Mouse (Mus musculus) kidney, embryonic 14.5 days (tissue): ENCODE results near the gene Zbtb8os. TPM values are rescaled to one million over a fixed set of nuclear protein-coding genes. Genes with fewer than 3 reads are reported as not detected.

Experiments used
- ATAC-seq: fragments of 200-750 bp; cut with Nextera tagmentation; 2 replicates; pipeline ENCODE4 v1.8.0; 2017; ENCODE audit warnings: moderate number of reproducible peaks, mild to moderate bottlenecking, moderate TSS enrichment, moderate library complexity; ENCODE audit not compliant: low FRiP score, low TSS enrichment
- H3K27ac ChIP-seq: fragments of 300-500 bp; sonication (generic); 2 replicates; pipeline ENCODE4 v1.5.1; 2014; ENCODE audit warnings: low read depth, mild to moderate bottlenecking, low read length, moderate library complexity, mixed read lengths
- H3K27me3 ChIP-seq: fragments of 300-500 bp; sonication (generic); 2 replicates; pipeline ENCODE4 v1.6.1; 2014; ENCODE audit warnings: mild to moderate bottlenecking, low read length; ENCODE audit not compliant: control insufficient read depth, insufficient read depth
- H3K36me3 ChIP-seq: fragments of 300-500 bp; sonication (generic); 2 replicates; pipeline ENCODE4 v1.6.1; 2014; ENCODE audit warnings: low read length, mixed read lengths; ENCODE audit not compliant: control insufficient read depth, insufficient read depth
- H3K4me1 ChIP-seq: fragments of 300-500 bp; sonication (generic); 2 replicates; pipeline ENCODE4 v1.6.1; 2014; ENCODE audit warnings: low read length, mixed read lengths; ENCODE audit not compliant: control insufficient read depth, insufficient read depth
- H3K4me2 ChIP-seq: fragments of 300-500 bp; sonication (generic); replicated peaks from 2 replicates; pipeline ENCODE4 v1.6.1; 2014; ENCODE audit warnings: low read depth, mild to moderate bottlenecking, low read length
- H3K4me3 ChIP-seq: fragments of 300-500 bp; sonication (generic); 2 replicates; pipeline ENCODE4 v1.5.1; 2014; ENCODE audit warnings: mild to moderate bottlenecking, low read length
- H3K9ac ChIP-seq: fragments of 300-500 bp; sonication (generic); 2 replicates; pipeline ENCODE4 v1.6.1; 2014; ENCODE audit warnings: low read depth, mild to moderate bottlenecking, low read length, moderate library complexity
- H3K9me3 ChIP-seq: fragments of 300-500 bp; sonication (generic); 2 replicates; pipeline ENCODE4 v1.6.1; 2016; ENCODE audit warnings: low read length; ENCODE audit not compliant: control insufficient read depth
- WGBS: fragments of 180-500 bp; shearing (Covaris S2); extraction: QIAGEN DNeasy Blood & Tissue Kit; methylation state at CpG from one replicate; pipeline ENCODE4 v1.1.7; 2014; 5-methylcytosine and 5-hydroxymethylcytosine counted together
- polyA plus RNA-seq: library from polyadenylated mRNA; unstranded; fragments of >200 nt; fragmentation: Nextera tagmentation; extraction: Ambion mirVana; gene quantifications from 2 replicates; pipeline ENCODE4 v1.2.1, GENCODE M21; 2014

The Zbtb8os gene
- polyA plus RNA-seq, 1 experiment from 2014 or later: 50.2 TPM

- WGBS: 78% methylated on average over 1 of the region's 1 CpGs
- Histone ChIP-seq H3K4me1 (no peaks in the 10 kb centered on the region), H3K27me3 (no peaks in the 10 kb centered on the region), H3K4me2 (no peak overlapping the region), H3K4me3 (no peak overlapping the region), H3K9me3 (no peaks in the 10 kb centered on the region), H3K36me3 (peaks cover 82% of the 10 kb centered on the region), H3K9ac (no peak overlapping the region), H3K27ac (no peak overlapping the region)
- no peak for ATAC-seq
Observed at GRCm38 (mm10) chr4:129320876-129321275, 14.6 kb upstream of the Zbtb8os start.

DNA sequence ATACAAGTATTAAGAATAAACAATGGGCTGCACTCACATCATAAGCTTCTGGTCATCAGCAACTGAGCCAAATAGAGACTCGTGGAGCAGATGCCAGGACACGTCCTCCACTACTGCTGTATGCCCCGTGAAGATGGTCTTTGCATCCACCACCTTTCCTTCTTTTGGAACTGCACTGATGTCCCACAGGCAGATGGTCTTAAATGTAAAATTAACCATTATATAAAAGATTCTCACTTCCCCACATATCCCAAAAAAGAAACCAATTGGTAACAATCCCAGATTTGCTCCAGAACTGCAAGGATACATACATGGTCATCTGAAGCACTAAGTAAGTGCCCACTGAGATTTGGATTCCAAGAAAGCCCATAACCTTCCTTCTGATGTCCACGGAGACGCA, 13.5 kb upstream of the Zbtb8os start:
- peaks cover 79% of the 10 kb centered on the region for H3K36me3 ChIP-seq
- H3K4me3 ChIP-seq: no peak overlapping the region
- WGBS: 95% methylated on average over 5 of the region's 5 CpGs
- no peak overlapping the region for H3K9ac ChIP-seq
- H3K9me3 ChIP-seq: no peaks in the 10 kb centered on the region
- no peaks in the 10 kb centered on the region for H3K27me3 ChIP-seq
- H3K4me1 ChIP-seq: no peaks in the 10 kb centered on the region
- H3K27ac ChIP-seq: no peak overlapping the region
- no peak for ATAC-seq
- no peak overlapping the region for H3K4me2 ChIP-seq

GRCm38 (mm10) chr4:129323491-129323890, 12.0 kb upstream of the Zbtb8os start:
- WGBS: 97% methylated on average over 1 of the region's 1 CpGs
- Histone ChIP-seq H3K36me3 (peaks cover 79% of the 10 kb centered on the region), H3K4me2 (no peak overlapping the region)

DNA sequence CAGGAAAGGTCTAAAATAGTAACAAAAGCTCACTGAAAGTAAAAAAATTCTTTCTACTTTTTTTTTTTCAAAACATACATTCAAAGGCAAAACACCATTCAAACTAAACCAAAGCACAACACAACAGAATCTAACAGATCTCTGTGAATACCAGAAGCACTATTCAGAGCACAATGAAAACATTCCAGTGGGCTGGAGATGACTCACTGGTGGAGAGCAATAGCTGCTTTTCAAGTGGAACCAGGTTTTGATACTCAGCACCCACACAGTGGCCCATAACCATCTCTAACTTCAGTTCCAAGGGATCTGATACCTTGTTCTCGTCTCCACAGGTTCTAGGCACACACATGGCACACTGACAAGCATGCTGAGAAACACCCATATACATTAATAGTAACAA, 10.7 kb upstream of the Zbtb8os start:
- ATAC-seq: no peak
- H3K9me3 ChIP-seq: no peaks in the 10 kb centered on the region
- H3K9ac ChIP-seq: no peak overlapping the region
- no peak overlapping the region for H3K27ac ChIP-seq
- peaks cover 77% of the 10 kb centered on the region for H3K36me3 ChIP-seq
- H3K4me3 ChIP-seq: no peak overlapping the region
- 90% methylated on average over 1 of the region's 1 CpGs for WGBS
- H3K27me3 ChIP-seq: no peaks in the 10 kb centered on the region
- no peak overlapping the region for H3K4me2 ChIP-seq
- no peaks in the 10 kb centered on the region for H3K4me1 ChIP-seq

More at GRCm38 (mm10) chr4:129323491-129323890, 12.0 kb upstream of the Zbtb8os start:
- H3K27me3 ChIP-seq: no peaks in the 10 kb centered on the region
- H3K9me3 ChIP-seq: no peaks in the 10 kb centered on the region
- H3K27ac ChIP-seq: no peak overlapping the region
- H3K9ac ChIP-seq: no peak overlapping the region
- H3K4me1 ChIP-seq: no peaks in the 10 kb centered on the region
- H3K4me3 ChIP-seq: no peak overlapping the region
- no peak for ATAC-seq

- Histone ChIP-seq H3K9me3 (no peaks in the 10 kb centered on the region), H3K4me2 (no peak overlapping the region), H3K4me3 (no peak overlapping the region), H3K9ac (no peak overlapping the region), H3K27me3 (no peaks in the 10 kb centered on the region), H3K36me3 (peaks cover 78% of the 10 kb centered on the region), H3K4me1 (0 out of 2 replicates have a peak, but pooled peaks cover 1% of the 10 kb centered on the region), H3K27ac (no peak overlapping the region)
- WGBS: 73% methylated on average over 1 of the region's 1 CpGs
- ATAC-seq: no peak
Observed at GRCm38 (mm10) chr4:129326191-129326590, 9.3 kb upstream of the Zbtb8os start.

DNA sequence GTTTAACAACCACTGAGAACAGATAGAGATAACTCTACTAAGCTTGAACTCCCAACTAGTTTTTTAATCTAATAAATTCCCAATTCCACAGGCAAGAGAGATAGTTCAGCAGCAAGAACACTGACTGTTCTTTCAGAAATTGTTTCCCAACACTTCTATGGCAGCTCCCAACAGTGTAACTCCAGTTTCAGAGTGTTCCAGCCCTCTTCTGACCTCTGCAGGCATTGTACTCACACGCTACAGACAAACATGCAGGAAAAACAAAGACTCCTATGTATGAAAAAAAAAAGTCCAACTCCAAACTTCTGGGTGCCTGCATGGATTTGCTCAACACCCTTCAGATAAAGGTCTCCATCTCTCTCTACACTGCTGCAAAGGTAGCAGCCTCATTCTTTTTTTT, 2.6 kb upstream of the Zbtb8os start:
- Histone ChIP-seq H3K36me3 (peaks cover 52% of the 10 kb centered on the region), H3K27ac (no peak overlapping the region), H3K27me3 (no peaks in the 10 kb centered on the region), H3K9me3 (no peaks in the 10 kb centered on the region), H3K4me2 (peak overlapping the region; percentile 62), H3K4me1 (peaks cover 25% of the 10 kb centered on the region), H3K9ac (0 out of 2 replicates have a peak overlapping the region, but pooled peaks have one; percentile 2), H3K4me3 (peak overlapping the region; percentile 97)
- no peak for ATAC-seq
- WGBS: 35% methylated on average over 1 of the region's 1 CpGs

DNA sequence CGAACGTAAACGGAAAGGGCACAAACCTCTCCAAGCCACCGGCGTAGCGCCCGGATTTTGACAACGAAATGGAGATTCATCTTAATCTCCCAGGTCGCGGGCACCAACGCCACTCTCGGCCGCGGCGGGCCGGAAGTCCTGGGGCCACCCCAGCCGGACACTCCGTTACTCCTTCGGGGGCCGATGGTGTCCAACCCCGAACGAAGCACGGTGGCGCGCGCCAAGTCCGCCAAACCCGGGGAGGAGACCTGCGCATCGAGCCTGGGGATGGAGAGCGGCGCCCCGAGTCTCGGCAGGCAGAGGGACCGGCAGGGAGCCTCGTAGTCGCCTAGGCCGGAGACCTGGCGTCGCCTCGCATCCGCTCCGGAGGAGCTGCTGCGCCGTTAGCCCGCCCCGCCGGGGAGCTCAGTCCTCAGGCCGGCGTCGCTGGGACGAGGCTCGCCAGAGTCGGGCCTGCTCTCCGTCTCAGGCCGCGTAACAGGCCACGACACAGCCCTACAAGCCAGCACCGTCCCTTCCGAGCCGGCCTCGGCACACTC, 749 bp upstream of the Zbtb8os start:
- Histone ChIP-seq H3K36me3 (peaks cover 36% of the 10 kb centered on the region; the same call in 1 of the 2 replicates), H3K9ac (peak overlapping the region; percentile 99), H3K9me3 (no peaks in the 10 kb centered on the region), H3K4me1 (peaks cover 25% of the 10 kb centered on the region), H3K4me2 (peak overlapping the region; percentile 62), H3K27me3 (no peaks in the 10 kb centered on the region), H3K27ac (peak overlapping the region; percentile 96), H3K4me3 (peak overlapping the region; percentile 97)
- peak; percentile 28 for ATAC-seq
- under 1% methylated on average over 56 of the region's 62 CpGs for WGBS

DNA sequence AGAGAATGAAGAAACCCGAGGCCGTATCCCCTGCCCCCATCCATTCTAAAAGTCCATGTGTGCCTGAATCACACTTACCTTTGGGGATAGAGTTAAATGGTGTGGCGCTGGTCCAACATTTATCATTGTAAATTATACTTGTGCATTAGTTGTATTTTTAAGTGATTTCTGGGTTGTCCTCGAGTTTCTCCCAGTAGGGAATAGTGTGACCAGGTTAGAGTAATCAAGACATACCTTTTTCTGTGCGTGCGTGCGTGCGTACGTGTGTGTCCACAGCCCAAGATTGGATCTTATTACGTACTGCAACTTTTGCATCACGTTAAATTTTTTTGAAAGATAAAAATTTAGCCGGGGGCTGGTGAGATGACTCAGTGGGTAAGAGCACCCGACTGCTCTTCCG, 796 bp downstream of the Zbtb8os start:
- Histone ChIP-seq H3K4me2 (peak overlapping the region; percentile 69), H3K9ac (peak overlapping the region; percentile 72), H3K27me3 (no peaks in the 10 kb centered on the region), H3K4me3 (peak overlapping the region; percentile 97), H3K36me3 (peaks cover 21% of the 10 kb centered on the region; the same call in 1 of the 2 replicates), H3K4me1 (peaks cover 23% of the 10 kb centered on the region), H3K9me3 (no peaks in the 10 kb centered on the region), H3K27ac (peak overlapping the region; percentile 98)
- 42% methylated on average over 14 of the region's 14 CpGs for WGBS
- ATAC-seq: no peak

DNA sequence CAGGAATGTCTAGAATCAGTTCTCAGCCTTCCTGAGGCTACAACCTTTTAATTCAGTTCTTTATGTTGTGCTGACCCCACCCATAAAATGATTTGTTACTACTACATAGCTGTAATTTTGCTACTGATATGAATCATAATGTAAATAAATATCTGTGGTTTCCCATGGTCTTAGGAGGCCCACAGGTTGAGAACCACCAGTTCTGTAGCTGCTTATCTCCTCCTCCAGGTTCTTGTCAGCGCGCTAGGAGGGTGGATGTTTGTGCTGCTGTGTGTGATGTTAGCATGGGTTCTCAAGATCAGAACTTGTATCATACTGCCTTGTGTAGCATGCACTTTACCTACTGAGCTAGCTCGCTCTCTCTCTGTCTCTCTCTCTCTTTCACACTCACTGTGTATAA, 4.2 kb downstream of the Zbtb8os start:
- ATAC-seq: no peak
- 96% methylated on average over 3 of the region's 3 CpGs for WGBS
- H3K27ac ChIP-seq: no peak overlapping the region
- H3K27me3 ChIP-seq: no peaks in the 10 kb centered on the region
- no peak overlapping the region for H3K4me3 ChIP-seq
- no peaks in the 10 kb centered on the region for H3K9me3 ChIP-seq
- no peak overlapping the region for H3K4me2 ChIP-seq
- H3K9ac ChIP-seq: no peak overlapping the region
- H3K36me3 ChIP-seq: peaks cover 27% of the 10 kb centered on the region
- H3K4me1 ChIP-seq: no peaks in the 10 kb centered on the region; the same call in 1 of the 2 replicates
